Mouse (Mus musculus) embryonic facial prominence, embryonic 11.5 days (tissue): ENCODE measurements around the gene Hist2h3b. TPM values are rescaled to one million over a fixed set of nuclear protein-coding genes. Genes with fewer than 3 reads are reported as not detected.
"Not testable (repeated sequence)": the region's sequence is repeated elsewhere in the genome, so short reads cannot be mapped to it uniquely, and the experiment has no call there.

Experiments used
- ATAC-seq: fragments of 200-750 bp; cut with Nextera tagmentation; replicated peaks from 2 replicates; pipeline ENCODE4 v1.8.0; 2017; ENCODE audit warnings: low read depth; ENCODE audit not compliant: insufficient number of reproducible peaks, low FRiP score, low TSS enrichment
- DNase-seq: peaks from one replicate; pipeline ENCODE4 v3.0.0-alpha.2; 2015; ENCODE audit warnings: low spot score
- H3K27ac ChIP-seq: fragments of 300-500 bp; sonication (generic); replicated peaks from 2 replicates; pipeline ENCODE4 v1.5.1; 2014; ENCODE audit warnings: mild to moderate bottlenecking, low read depth, low read length, control low read depth
- H3K27me3 ChIP-seq: fragments of 300-500 bp; sonication (generic); 2 replicates; pipeline ENCODE4 v1.6.1; 2014; ENCODE audit warnings: mild to moderate bottlenecking, low read length, moderate library complexity, mixed read lengths; ENCODE audit not compliant: control insufficient read depth, insufficient read depth
- H3K36me3 ChIP-seq: fragments of 300-500 bp; sonication (generic); replicated peaks from 2 replicates; pipeline ENCODE4 v1.6.1; 2014; ENCODE audit warnings: low read depth, mild to moderate bottlenecking, low read length, moderate library complexity, mixed read lengths; ENCODE audit not compliant: control insufficient read depth, insufficient read depth
- H3K4me1 ChIP-seq: fragments of 300-500 bp; sonication (generic); 2 replicates; pipeline ENCODE4 v1.6.1; 2014; ENCODE audit warnings: low read length, mixed read lengths; ENCODE audit not compliant: control insufficient read depth, insufficient read depth
- H3K4me2 ChIP-seq: fragments of 300-500 bp; sonication (generic); 2 replicates; pipeline ENCODE4 v1.6.1; 2014; ENCODE audit warnings: low read depth, mild to moderate bottlenecking, control low read depth, low read length, moderate library complexity
- H3K4me3 ChIP-seq: fragments of 300-500 bp; sonication (generic); 2 replicates; pipeline ENCODE4 v1.5.1; 2014; ENCODE audit warnings: low read depth, low read length, control low read depth
- H3K9ac ChIP-seq: fragments of 300-500 bp; sonication (generic); replicated peaks from 2 replicates; pipeline ENCODE4 v1.6.1; 2014; ENCODE audit warnings: mild to moderate bottlenecking, control low read depth, low read length
- H3K9me3 ChIP-seq: fragments of 300-500 bp; sonication (generic); replicated peaks from 2 replicates; pipeline ENCODE4 v1.6.1; 2016; ENCODE audit warnings: mild to moderate bottlenecking, low read length, inconsistent platforms, mixed read lengths; ENCODE audit not compliant: control insufficient read depth
- WGBS: fragments of 180-500 bp; shearing (Covaris S2); extraction: QIAGEN DNeasy Blood & Tissue Kit; methylation state at CpG from one replicate; pipeline ENCODE4 v1.1.7; 2014; 5-methylcytosine and 5-hydroxymethylcytosine counted together
- polyA plus RNA-seq: library from polyadenylated mRNA; unstranded; fragments of >200 nt; fragmentation: Nextera tagmentation; extraction: Ambion mirVana; gene quantifications from 2 replicates; pipeline ENCODE4 v1.2.1, GENCODE M21; 2014

Hist2h3b gene
- polyA plus RNA-seq: 79.1 and 90.2 TPM in 2 replicates

DNA sequence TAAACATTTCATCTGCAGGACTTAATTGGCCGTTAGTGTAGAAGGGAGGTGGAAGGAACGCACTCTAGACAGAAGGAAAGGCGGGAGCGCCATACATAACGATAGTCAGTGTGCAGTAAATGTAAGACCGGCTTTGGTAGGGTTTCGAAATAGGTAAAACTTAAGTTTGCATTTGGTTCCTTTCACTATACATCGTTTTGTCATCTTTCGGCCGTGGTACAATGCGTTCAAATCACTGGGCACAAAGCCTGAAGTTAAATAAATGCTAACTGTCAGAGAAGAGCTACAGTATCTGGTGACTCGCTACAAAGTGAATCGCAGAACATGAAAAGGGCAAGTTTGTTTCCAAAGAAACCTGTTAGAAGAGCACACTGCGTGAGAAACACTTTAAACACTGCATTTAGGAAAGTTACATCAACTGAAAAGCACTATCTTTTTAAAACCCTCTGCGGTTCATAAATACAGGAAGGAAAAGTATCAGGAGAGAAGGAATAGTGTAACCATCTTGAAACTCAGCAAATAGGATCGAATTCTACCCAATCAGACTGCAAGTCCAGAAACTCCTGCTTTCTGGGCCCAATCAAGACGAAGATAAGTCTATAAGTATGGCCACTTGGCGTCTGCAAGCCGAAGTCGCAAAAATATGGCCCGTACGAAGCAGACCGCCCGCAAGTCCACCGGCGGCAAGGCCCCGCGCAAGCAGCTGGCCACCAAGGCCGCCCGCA lies at the start of gene Hist2h3b:
TSS of gene Hist2h3b (plus strand) at position 604 of the 725 bp plus-strand sequence.
- H3K4me1 ChIP-seq: no peaks in the 10 kb centered on the region; the same call in 1 of the 2 replicates
- peak; percentile 89 for DNase-seq
- H3K9ac ChIP-seq: peak within 1 kb of the TSS; percentile 75
- peak; percentile 58; the same call in 1 of the 2 replicates for ATAC-seq
- no peaks in the 10 kb centered on the region for H3K27me3 ChIP-seq
- H3K4me2 ChIP-seq: peak within 1 kb of the TSS; percentile 48
- 24% methylated on average over 29 of the region's 30 CpGs for WGBS
- H3K27ac ChIP-seq: peak within 1 kb of the TSS; percentile 95
- H3K9me3 ChIP-seq: no peaks in the 10 kb centered on the region
- no peaks in the 10 kb centered on the region for H3K36me3 ChIP-seq
- peak within 1 kb of the TSS; percentile 47 for H3K4me3 ChIP-seq

DNA sequence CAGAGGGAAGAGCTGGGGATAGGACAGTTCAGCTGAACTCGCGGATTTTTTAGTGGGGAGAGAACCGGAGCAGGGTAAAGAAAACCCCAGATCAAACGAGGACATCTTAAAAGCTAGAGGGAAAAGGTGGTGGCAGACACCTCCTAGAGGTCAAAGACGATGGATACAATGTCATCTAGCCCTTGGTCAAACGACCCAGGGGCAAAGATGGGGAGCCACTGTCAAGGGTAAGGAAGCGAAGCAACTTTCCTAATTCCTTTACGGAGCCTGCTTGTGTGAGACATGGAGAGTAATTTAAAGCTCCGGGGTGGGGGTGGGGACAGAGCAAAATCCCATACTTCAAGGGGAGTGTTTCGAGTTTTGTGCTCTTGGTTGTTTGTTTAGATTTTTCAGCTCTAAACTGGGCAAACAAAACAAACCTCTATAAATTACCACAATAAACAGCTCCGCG lies 49.2 kb upstream of the Hist2h3b start:
- Histone ChIP-seq H3K4me1 (peaks cover 8% of the 10 kb centered on the region), H3K9ac (peak overlapping the region; percentile 71), H3K9me3 (no peaks in the 10 kb centered on the region), H3K36me3 (no peaks in the 10 kb centered on the region), H3K4me3 (peak overlapping the region; percentile 62), H3K4me2 (peak overlapping the region; percentile 78), H3K27me3 (no peaks in the 10 kb centered on the region), H3K27ac (peak overlapping the region; percentile 99)
- 0% methylated on average over 12 of the region's 12 CpGs for WGBS
- ATAC-seq (0 out of 2 replicates have a peak, but pooled peaks have one; percentile 2), DNase-seq (no peak)

DNA sequence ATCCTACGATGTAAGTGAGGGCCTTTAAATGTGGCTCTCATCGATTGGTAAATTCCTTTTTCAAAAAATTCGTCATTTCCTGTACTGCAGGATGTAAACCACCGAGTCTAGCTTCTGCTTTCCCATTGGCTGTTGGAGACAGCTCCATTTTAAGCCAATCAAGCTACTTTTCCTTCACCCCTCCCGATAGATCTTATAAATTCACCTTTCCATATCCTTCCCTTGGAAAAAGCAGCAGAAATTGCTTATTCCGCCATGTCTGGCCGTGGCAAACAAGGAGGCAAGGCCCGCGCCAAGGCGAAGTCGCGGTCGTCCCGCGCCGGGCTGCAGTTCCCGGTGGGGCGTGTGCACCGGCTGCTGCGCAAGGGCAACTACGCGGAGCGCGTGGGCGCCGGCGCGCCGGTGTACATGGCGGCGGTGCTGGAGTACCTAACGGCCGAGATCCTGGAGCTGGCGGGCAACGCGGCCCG lies 48.8 kb upstream of the Hist2h3b start, which contains the start of the genes Bola1 and Hist2h2ab:
TSS of gene Bola1 (minus strand) at position 49 of the 470 bp plus-strand sequence.
TSS of gene Hist2h2ab (plus strand) at position 205 of the 470 bp plus-strand sequence.
- Histone ChIP-seq H3K27ac (peak within 1 kb of the TSS; percentile 99), H3K27me3 (no peaks in the 10 kb centered on the region), H3K4me2 (peak within 1 kb of the TSS; percentile 78), H3K4me1 (peaks cover 8% of the 10 kb centered on the region), H3K9me3 (no peaks in the 10 kb centered on the region), H3K9ac (peak within 1 kb of the TSS; percentile 93), H3K36me3 (no peaks in the 10 kb centered on the region), H3K4me3 (peak within 1 kb of the TSS; percentile 62)
- peak; percentile 76 for ATAC-seq
- WGBS: under 1% methylated on average over 37 of the region's 37 CpGs
- DNase-seq: peak; percentile 88

DNA sequence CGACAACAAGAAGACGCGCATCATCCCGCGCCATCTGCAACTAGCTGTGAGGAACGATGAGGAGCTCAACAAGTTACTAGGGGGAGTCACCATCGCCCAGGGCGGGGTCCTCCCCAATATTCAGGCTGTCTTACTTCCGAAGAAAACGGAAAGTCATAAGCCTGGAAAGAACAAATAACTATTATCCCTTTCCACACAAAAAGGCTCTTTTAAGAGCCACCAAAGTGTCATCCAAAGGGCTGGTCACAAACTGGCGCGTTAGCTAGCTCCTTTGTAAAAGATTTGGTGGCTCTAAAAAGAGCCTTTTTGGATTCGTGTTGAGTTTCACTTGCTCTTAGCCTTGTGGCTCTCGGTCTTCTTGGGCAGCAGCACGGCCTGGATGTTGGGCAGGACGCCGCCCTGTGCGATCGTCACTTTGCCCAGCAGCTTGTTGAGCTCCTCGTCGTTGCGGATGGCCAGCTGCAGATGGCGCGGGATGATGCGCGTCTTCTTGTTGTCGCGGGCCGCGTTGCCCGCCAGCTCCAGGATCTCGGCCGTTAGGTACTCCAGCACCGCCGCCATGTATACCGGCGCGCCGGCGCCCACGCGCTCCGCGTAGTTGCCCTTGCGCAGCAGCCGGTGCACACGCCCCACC lies 48.2 kb upstream of the Hist2h3b start:
- H3K9me3 ChIP-seq, H3K27me3 ChIP-seq, H3K36me3 ChIP-seq, H3K4me1 ChIP-seq: not testable (repeated sequence)
- DNase-seq: peak; percentile 70
- H3K4me3 ChIP-seq: peak overlapping the region; percentile 62
- ATAC-seq: peak; percentile 11; the same call in 1 of the 2 replicates
- under 1% methylated on average over 26 of the region's 47 CpGs for WGBS
- peak overlapping the region; percentile 93 for H3K9ac ChIP-seq
- peak overlapping the region; percentile 78 for H3K4me2 ChIP-seq
- H3K27ac ChIP-seq: peak overlapping the region; percentile 99

DNA sequence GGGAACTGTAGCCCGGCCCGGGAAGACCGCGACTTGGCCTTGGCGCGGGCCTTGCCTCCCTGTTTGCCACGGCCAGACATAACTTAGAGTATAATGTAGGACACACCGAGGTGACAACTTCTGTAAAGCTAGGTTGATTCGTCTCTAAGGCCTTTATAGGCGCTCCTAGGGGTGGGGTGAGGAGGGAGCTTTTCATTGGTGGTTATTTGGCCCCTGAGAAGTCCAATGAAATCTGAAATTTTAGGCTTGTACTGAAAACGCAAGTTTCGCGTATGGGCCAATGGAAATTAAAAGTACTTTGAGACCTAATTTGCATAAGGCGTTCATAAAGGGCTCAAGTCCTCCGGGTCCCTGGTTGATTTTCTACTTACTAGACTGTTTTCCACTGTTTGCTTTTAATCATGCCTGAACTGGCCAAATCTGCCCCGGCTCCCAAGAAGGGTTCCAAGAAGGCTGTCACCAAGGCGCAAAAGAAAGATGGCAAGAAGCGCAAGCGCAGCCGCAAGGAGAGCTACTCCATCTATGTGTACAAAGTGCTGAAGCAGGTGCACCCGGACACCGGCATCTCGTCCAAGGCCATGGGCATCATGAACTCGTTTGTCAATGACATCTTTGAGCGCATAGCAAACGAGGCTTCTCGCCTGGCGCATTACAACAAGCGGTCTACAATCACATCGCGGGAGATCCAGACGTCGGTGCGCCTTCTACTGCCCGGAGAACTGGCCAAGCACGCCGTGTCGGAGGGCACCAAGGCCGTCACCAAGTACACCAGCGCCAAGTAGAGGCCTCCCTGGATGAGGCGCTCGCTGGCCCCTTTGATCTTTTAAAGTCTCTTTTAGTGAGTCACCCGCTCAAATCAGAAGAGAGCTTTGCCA lies 47.5 kb upstream of the Hist2h3b start, which contains the start of the genes Hist2h2ac and Hist2h2be:
TSS of gene Hist2h2ac (minus strand) at position 116 of the 875 bp plus-strand sequence.
TSS of gene Hist2h2be (plus strand) at position 355 of the 875 bp plus-strand sequence.
- Histone ChIP-seq H3K27me3 (no peaks in the 10 kb centered on the region), H3K36me3 (no peaks in the 10 kb centered on the region), H3K4me1 (peaks cover 8% of the 10 kb centered on the region), H3K9me3 (no peaks in the 10 kb centered on the region), H3K4me2 (peak within 1 kb of the TSS; percentile 82), H3K4me3 (peak within 1 kb of the TSS; percentile 62), H3K9ac (peak within 1 kb of the TSS; percentile 93), H3K27ac (peak within 1 kb of the TSS; percentile 99)
- ATAC-seq: peak; percentile 91
- peak; percentile 94 for DNase-seq
- WGBS: 1% methylated on average over 43 of the region's 43 CpGs

DNA sequence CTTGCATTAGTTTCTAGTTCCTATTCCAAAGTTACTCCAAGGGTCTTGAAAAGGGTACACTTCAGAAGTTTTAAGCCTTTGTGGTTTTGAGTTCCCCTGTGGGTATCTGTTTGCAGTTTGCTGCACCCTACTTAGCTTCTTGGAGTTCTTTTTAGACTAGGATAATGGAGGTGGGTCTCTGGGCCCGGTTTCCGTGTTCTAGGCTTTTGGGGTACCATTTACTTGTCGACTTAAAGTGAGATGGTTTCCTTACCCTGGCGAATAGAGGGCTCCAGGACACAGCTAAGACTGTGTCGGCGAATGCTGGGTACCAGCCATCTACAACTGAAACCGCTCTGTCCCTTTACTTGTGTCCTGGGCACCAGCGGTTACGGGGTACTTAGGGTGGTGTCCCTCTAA lies 46.8 kb upstream of the Hist2h3b start:
- no peak for DNase-seq
- H3K4me3 ChIP-seq: peak overlapping the region; percentile 62
- H3K4me1 ChIP-seq: peaks cover 8% of the 10 kb centered on the region
- H3K36me3 ChIP-seq: no peaks in the 10 kb centered on the region
- no peaks in the 10 kb centered on the region for H3K27me3 ChIP-seq
- H3K4me2 ChIP-seq: peak overlapping the region; percentile 82
- no peak for ATAC-seq
- 19% methylated on average over 9 of the region's 9 CpGs for WGBS
- H3K9ac ChIP-seq: peak overlapping the region; percentile 93
- H3K9me3 ChIP-seq: no peaks in the 10 kb centered on the region
- peak overlapping the region; percentile 99 for H3K27ac ChIP-seq

DNA sequence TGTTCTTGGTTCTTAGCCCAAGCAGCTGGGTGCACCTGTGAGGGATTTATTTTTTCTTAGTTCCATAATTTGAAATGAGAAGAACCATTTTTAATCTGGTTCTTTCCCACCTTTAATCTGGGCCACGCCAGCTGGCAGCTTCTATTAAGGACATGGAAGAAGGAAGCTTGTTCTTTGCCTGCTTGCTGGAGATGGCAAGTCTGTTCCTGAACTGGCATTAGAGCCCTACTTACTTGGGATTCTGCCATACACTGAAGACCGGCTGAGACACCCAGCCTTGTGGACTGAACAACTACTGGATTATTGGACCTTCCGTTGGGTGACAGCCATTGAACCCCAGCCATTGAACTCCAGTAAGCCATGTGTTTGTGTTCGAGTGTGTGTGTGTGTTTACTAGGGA lies 45.7 kb upstream of the Hist2h3b start:
- Histone ChIP-seq H3K4me2 (peak overlapping the region; percentile 7; the same call in 1 of the 2 replicates), H3K36me3 (no peaks in the 10 kb centered on the region), H3K27ac (no peak overlapping the region), H3K4me3 (no peak overlapping the region), H3K27me3 (no peaks in the 10 kb centered on the region), H3K4me1 (peaks cover 8% of the 10 kb centered on the region), H3K9ac (no peak overlapping the region), H3K9me3 (no peaks in the 10 kb centered on the region)
- 91% methylated on average over 4 of the region's 4 CpGs for WGBS
- ATAC-seq: no peak
- DNase-seq: no peak
